Mouse (Mus musculus): ENCODE measurements around the gene Dop1a. TPM values are rescaled to one million over a fixed set of nuclear protein-coding genes. Genes with fewer than 3 reads are reported as not detected.

Dop1a gene
- polyA plus RNA-seq, 1 experiment from 2014 or later = 18.5 TPM

Other genes with a start within 250 kb of the Dop1a start
- gene Ube2cbp, start 2.2 kb upstream of the Dop1a start, polyA plus RNA-seq (2014; fragmentation: Nextera tagmentation; extraction: Ambion mirVana) = 10.4 and 12.8 TPM in 2 replicates
- 27.5 and 37.3 TPM in 2 replicates for gene Pgm3, start 104.7 kb downstream of the Dop1a start, polyA plus RNA-seq (2014; fragmentation: Nextera tagmentation; extraction: Ambion mirVana)
- 2.5 and 3.3 TPM in 2 replicates for gene Rwdd2a, start 104.8 kb downstream of the Dop1a start, polyA plus RNA-seq (2014; fragmentation: Nextera tagmentation; extraction: Ambion mirVana)
- 4.5 and 8.4 TPM in 2 replicates for gene Me1, start 228.8 kb downstream of the Dop1a start, polyA plus RNA-seq (2014; fragmentation: Nextera tagmentation; extraction: Ambion mirVana)